24 mouse cellular contexts compared by ENCODE assay signal in the genomic region with DNA sequence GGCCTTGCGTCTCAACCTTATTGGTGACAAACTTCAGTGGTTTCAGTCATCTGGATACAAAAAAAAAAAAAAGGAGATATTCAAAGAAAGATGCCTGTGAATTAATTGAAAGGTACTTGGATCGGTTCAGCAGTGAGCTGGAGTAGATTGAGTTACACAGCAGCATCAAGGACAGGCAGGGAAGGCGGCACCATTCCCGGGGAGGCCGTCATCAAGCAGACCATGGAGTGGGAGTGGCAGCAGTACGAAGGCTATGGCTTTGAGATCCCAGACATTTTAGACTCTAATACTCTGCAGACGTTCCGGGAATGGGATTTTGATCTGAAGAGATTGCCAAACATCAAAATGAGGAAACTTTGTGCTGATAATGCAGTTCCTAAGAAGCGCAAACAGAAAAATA.
DNase-seq lines count a peak whose midpoint lies in the region; ATAC-seq and TF ChIP-seq lines count a peak whose summit lies in the region.
"Had no signal": no experiment of that assay in that cellular context is flagged by ENCODE, and none has a peak within 500 bp of the region (broad histone marks: within the 10 kb centered on the region; RNA-seq: fewer than 3 reads in every experiment).

No protein-coding gene starts in this region.

- H3K4me2 ChIP-seq in kidney, embryonic 15.5 days: no peak overlapping the region
- H3K4me2 ChIP-seq in kidney, postnatal 0 days (ENCODE audit: low read length): no peak overlapping the region
- H3K4me2 ChIP-seq: embryonic facial prominence, embryonic 12.5 days; forebrain, embryonic 13.5 days; forebrain, embryonic 15.5 days had no signal

- no peaks in the 10 kb centered on the region for H3K27me3 ChIP-seq in kidney, embryonic 15.5 days
- no peaks in the 10 kb centered on the region for H3K27me3 ChIP-seq in kidney, postnatal 0 days (ENCODE audit: insufficient read depth, low read length)
- H3K27me3 ChIP-seq: CH12.LX; embryonic facial prominence, embryonic 12.5 days; forebrain, embryonic 13.5 days; forebrain, embryonic 15.5 days; Patski had no signal

- ATAC-seq in kidney, embryonic 15.5 days (replicated peaks; ENCODE audit: low FRiP score): peak; percentile 75; the same call in 1 of the 2 replicates
- no peak for ATAC-seq in kidney, postnatal 0 days (replicated peaks; ENCODE audit: low FRiP score, low read depth)
- ATAC-seq: activated CD4-positive, CD25-positive, alpha-beta regulatory T cell, adult 4 months; CD4-positive, CD25-positive, alpha-beta regulatory T cell, adult 4 months; forebrain, embryonic 13.5 days; forebrain, embryonic 15.5 days; forebrain, postnatal 0 days; Patski had no signal

- H3K27ac ChIP-seq in kidney, embryonic 15.5 days: no peak overlapping the region
- H3K27ac ChIP-seq in kidney, postnatal 0 days: no peak overlapping the region
- H3K27ac ChIP-seq: embryonic facial prominence, embryonic 10.5 days; embryonic facial prominence, embryonic 12.5 days; forebrain, embryonic 13.5 days; forebrain, embryonic 15.5 days had no signal

- H3K36me3 ChIP-seq in kidney, embryonic 15.5 days: no peaks in the 10 kb centered on the region
- H3K36me3 ChIP-seq in kidney, postnatal 0 days (ENCODE audit: insufficient read depth, low read length): no peaks in the 10 kb centered on the region
- H3K36me3 ChIP-seq: embryonic facial prominence, embryonic 10.5 days; embryonic facial prominence, embryonic 12.5 days; forebrain, embryonic 15.5 days; G1E had no signal

- H3K4me1 ChIP-seq in kidney, embryonic 15.5 days: no peaks in the 10 kb centered on the region
- no peaks in the 10 kb centered on the region for H3K4me1 ChIP-seq in kidney, postnatal 0 days (replicated peaks; ENCODE audit: insufficient read depth, low read length)
- H3K4me1 ChIP-seq: embryonic facial prominence, embryonic 10.5 days; embryonic facial prominence, embryonic 12.5 days; forebrain, embryonic 13.5 days; forebrain, embryonic 15.5 days had no signal

- no peak overlapping the region for H3K4me3 ChIP-seq in kidney, embryonic 15.5 days (replicated peaks)
- H3K4me3 ChIP-seq in kidney, postnatal 0 days (replicated peaks; ENCODE audit: low read depth, low read length): no peak overlapping the region
- H3K4me3 ChIP-seq: embryonic facial prominence, embryonic 10.5 days; embryonic facial prominence, embryonic 12.5 days; forebrain, embryonic 13.5 days; forebrain, embryonic 15.5 days had no signal

- no peak for TF ChIP-seq CTCF in kidney, postnatal 0 days (IDR thresholded peaks at IDR 0.05; ENCODE audit: low read depth)

- H3K9me3 ChIP-seq in kidney, embryonic 15.5 days (replicated peaks): no peaks in the 10 kb centered on the region
- no peaks in the 10 kb centered on the region for H3K9me3 ChIP-seq in kidney, postnatal 0 days (replicated peaks; ENCODE audit: low read length)
- H3K9me3 ChIP-seq: embryonic facial prominence, embryonic 10.5 days; embryonic facial prominence, embryonic 12.5 days; forebrain, embryonic 13.5 days; forebrain, embryonic 15.5 days; G1E had no signal

- 56% methylated on average over 9 of the region's 9 CpGs for WGBS in kidney, embryonic 15.5 days
- WGBS in kidney, postnatal 0 days: 63% methylated on average over 9 of the region's 9 CpGs

- DNase-seq in adrenal gland, postnatal 10 days: peak; percentile 1
- DNase-seq in adrenal gland, adult (ENCODE audit: inconsistent age in 2 of 2, low spot score in 1 of 2): no peak
- DNase-seq in adrenal gland, postnatal 36 days: peak; percentile 0
- DNase-seq in adrenal gland, postnatal 25 days: no peak
- no peak for DNase-seq in kidney, adult 8-10 months
- peak; percentile 12 for DNase-seq in kidney, postnatal 0 days (ENCODE audit: low spot score)
- DNase-seq in kidney, postnatal 4 days: no peak
- DNase-seq: adrenal gland, adult 2 months; B cell, adult 2 months; cerebellum, adult 11-12 months; cerebellum, adult 2 months; cerebellum, adult 9-10 months; cerebellum, postnatal 25 days; forebrain, postnatal 0 days had no signal

- no peak overlapping the region for H3K9ac ChIP-seq in kidney, embryonic 15.5 days
- H3K9ac ChIP-seq in kidney, postnatal 0 days (ENCODE audit: low read depth, low read length): no peak overlapping the region
- H3K9ac ChIP-seq: embryonic facial prominence, embryonic 12.5 days; forebrain, embryonic 13.5 days; forebrain, embryonic 15.5 days; forebrain, postnatal 0 days had no signal

Comparison
In these comparisons a context has a peak if more than half of its experiments do, and no peak if none do; other contexts are left out.
1. DNase-seq: peak in adrenal gland, postnatal 10 days (single experiment), adrenal gland, postnatal 36 days (2 of 2) and kidney, postnatal 0 days (single experiment); none in adrenal gland, adult (0 of 2), adrenal gland, postnatal 25 days (single experiment), kidney, adult 8-10 months (0 of 2) and kidney, postnatal 4 days (0 of 2).